Mouse (Mus musculus): Measurements from ENCODE around the gene Rflna. TPM values are rescaled to one million over a fixed set of nuclear protein-coding genes. Genes with fewer than 3 reads are reported as not detected.

Gene Rflna
- total and polyA plus RNA-seq, 2 experiments from 2014 or later: 7.2 to 10.6 TPM

DNA sequence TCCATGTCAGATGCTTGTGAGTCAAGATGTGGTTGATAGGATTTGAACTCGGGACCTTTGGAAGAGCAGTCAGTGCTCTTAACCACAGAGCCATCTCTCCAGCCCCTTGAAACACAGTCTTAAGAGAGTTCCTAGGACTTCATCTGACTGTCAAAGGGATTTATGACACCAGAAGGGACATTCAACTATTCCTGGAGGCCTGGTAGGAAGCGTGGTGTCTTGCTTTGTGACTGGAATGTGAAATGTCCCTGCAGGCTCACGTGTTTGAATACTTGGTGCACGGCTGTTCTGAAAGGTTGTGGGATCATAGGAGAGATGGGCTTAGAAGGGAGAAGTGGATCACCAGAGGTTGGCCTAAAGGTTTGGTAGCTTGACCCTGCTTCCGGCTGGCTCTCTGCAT lies 16.4 kb upstream of the Rflna start:
- Histone ChIP-seq H3K4me1 (ENCODE audit: insufficient read depth, low read length) (no peaks in the 10 kb centered on the region), H3K27me3 (ENCODE audit: insufficient read depth, low read length) (no peaks in the 10 kb centered on the region), H3K4me3 (ENCODE audit: low read depth, low read length) (no peak overlapping the region), H3K36me3 (ENCODE audit: insufficient read depth, low read length) (no peaks in the 10 kb centered on the region), H3K9ac (replicated peaks; ENCODE audit: low read length, poor library complexity, severe bottlenecking) (no peak overlapping the region), H3K9me3 (ENCODE audit: low read length) (no peaks in the 10 kb centered on the region), H3K27ac (ENCODE audit: low read depth, low read length) (no peak overlapping the region), H3K4me2 (ENCODE audit: low read depth, low read length, poor library complexity, severe bottlenecking) (no peak overlapping the region)
- ATAC-seq (ENCODE audit: low FRiP score) (no peak), DNase-seq (ENCODE audit: low spot score) (no peak)
- 90% methylated on average over 5 of the region's 5 CpGs for WGBS
- no peak for TF ChIP-seq CTCF (IDR thresholded peaks at IDR 0.05)

DNA sequence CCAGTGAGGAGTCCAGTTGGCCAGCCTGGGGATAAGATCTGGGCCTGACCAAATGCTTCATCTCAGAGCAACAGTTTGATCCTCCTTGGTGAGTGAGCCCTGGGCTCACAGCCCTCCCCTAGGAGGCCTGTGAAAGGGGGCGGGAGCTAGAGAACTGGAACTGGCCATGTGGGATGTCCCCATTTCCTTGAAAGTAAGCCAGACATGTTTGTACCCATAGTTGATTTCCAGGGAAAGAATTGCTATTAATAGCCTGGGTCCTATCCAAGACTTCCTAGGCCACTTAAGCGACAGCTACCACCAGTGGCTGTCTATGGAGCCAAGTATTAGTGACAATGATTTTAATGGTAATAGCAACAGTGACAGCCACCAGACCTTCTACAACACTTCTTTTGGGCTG lies 13.3 kb upstream of the Rflna start:
- TF ChIP-seq CTCF (IDR thresholded peaks at IDR 0.05): no peak

GRCm38 (mm10) chr5:124992323-124992722 lies 10.7 kb upstream of the Rflna start:
- no peaks in the 10 kb centered on the region for H3K27me3 ChIP-seq (ENCODE audit: insufficient read depth, low read length)
- no peak overlapping the region for H3K4me3 ChIP-seq (ENCODE audit: low read depth, low read length)
- no peaks in the 10 kb centered on the region for H3K9me3 ChIP-seq (ENCODE audit: low read length)
- no peak for TF ChIP-seq CTCF (IDR thresholded peaks at IDR 0.05)
- no peaks in the 10 kb centered on the region for H3K4me1 ChIP-seq (ENCODE audit: insufficient read depth, low read length)
- ATAC-seq (ENCODE audit: low FRiP score): no peak
- WGBS: 91% methylated on average over 8 of the region's 8 CpGs
- DNase-seq (ENCODE audit: low spot score): no peak
- no peak overlapping the region for H3K4me2 ChIP-seq (ENCODE audit: low read depth, low read length, poor library complexity, severe bottlenecking)
- H3K27ac ChIP-seq (ENCODE audit: low read depth, low read length): no peak overlapping the region
- H3K9ac ChIP-seq (replicated peaks; ENCODE audit: low read length, poor library complexity, severe bottlenecking): no peak overlapping the region
- no peaks in the 10 kb centered on the region for H3K36me3 ChIP-seq (ENCODE audit: insufficient read depth, low read length)

More for the DNA sequence above, 13.3 kb upstream of the Rflna start:
- DNase-seq (ENCODE audit: low spot score) (no peak), ATAC-seq (ENCODE audit: low FRiP score) (no peak)
- WGBS: 92% methylated on average over 2 of the region's 2 CpGs
- no peak overlapping the region for H3K9ac ChIP-seq (replicated peaks; ENCODE audit: low read length, poor library complexity, severe bottlenecking)
- H3K4me3 ChIP-seq (ENCODE audit: low read depth, low read length): no peak overlapping the region
- no peaks in the 10 kb centered on the region for H3K9me3 ChIP-seq (ENCODE audit: low read length)
- no peak overlapping the region for H3K27ac ChIP-seq (ENCODE audit: low read depth, low read length)
- H3K36me3 ChIP-seq (ENCODE audit: insufficient read depth, low read length): no peaks in the 10 kb centered on the region
- no peaks in the 10 kb centered on the region for H3K27me3 ChIP-seq (ENCODE audit: insufficient read depth, low read length)
- H3K4me1 ChIP-seq (ENCODE audit: insufficient read depth, low read length): no peaks in the 10 kb centered on the region
- H3K4me2 ChIP-seq (ENCODE audit: low read depth, low read length, poor library complexity, severe bottlenecking): no peak overlapping the region

GRCm38 (mm10) chr5:124992891-124993290 lies 10.1 kb upstream of the Rflna start:
- Histone ChIP-seq H3K9ac (replicated peaks; ENCODE audit: low read length, poor library complexity, severe bottlenecking) (no peak overlapping the region), H3K4me1 (ENCODE audit: insufficient read depth, low read length) (no peaks in the 10 kb centered on the region), H3K36me3 (ENCODE audit: insufficient read depth, low read length) (no peaks in the 10 kb centered on the region), H3K9me3 (ENCODE audit: low read length) (no peaks in the 10 kb centered on the region), H3K4me2 (ENCODE audit: low read depth, low read length, poor library complexity, severe bottlenecking) (no peak overlapping the region), H3K4me3 (ENCODE audit: low read depth, low read length) (no peak overlapping the region), H3K27me3 (ENCODE audit: insufficient read depth, low read length) (no peaks in the 10 kb centered on the region), H3K27ac (ENCODE audit: low read depth, low read length) (no peak overlapping the region)
- no peak for ATAC-seq (ENCODE audit: low FRiP score)
- TF ChIP-seq CTCF (IDR thresholded peaks at IDR 0.05): no peak
- DNase-seq (ENCODE audit: low spot score): no peak
- 78% methylated on average over 11 of the region's 11 CpGs for WGBS

DNA sequence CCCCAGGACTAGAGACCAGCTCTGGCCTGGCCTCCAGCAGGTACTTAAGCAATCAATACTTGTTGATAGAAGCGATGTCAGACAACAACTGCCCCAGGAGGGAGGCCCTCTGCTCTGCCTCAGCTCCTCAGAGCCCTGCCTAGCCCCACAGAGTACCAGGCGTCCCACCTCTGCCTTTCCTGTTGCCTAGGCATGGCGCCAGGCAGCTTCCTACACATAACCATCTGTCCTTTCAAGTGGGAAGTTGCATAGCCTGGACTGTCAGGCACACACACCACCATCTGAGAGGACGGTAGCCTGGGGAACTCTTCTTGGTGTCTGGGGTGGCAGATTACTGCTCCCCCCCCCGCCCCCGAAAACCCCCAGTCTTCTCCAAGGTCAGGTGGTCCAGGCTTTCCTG lies 6.2 kb upstream of the Rflna start:
- WGBS: 70% methylated on average over 6 of the region's 6 CpGs

DNA sequence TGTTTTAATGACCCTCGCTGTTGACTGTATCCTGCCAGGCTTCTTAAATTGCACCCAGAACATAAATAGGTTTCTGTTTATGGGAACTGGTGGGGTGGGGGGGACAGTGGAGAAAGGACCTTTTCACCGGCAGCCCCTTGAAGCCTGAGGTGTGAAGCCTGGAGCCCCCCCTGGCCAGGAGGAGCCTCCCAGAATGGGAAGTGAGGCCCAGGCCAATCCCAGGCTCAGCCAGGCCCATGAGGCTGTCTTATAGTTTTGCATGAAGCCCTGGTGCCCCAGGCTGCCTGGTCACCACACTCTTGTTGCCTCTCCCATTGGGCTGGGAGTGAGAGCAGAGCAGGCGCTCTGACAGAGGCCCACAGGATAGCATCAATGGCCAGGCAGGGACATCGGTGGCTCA lies 5.1 kb upstream of the Rflna start:
- Histone ChIP-seq H3K36me3 (ENCODE audit: insufficient read depth, low read length) (no peaks in the 10 kb centered on the region), H3K9me3 (ENCODE audit: low read length) (no peaks in the 10 kb centered on the region), H3K27ac (ENCODE audit: low read depth, low read length) (no peak overlapping the region), H3K27me3 (ENCODE audit: insufficient read depth, low read length) (no peaks in the 10 kb centered on the region), H3K9ac (replicated peaks; ENCODE audit: low read length, poor library complexity, severe bottlenecking) (no peak overlapping the region), H3K4me3 (ENCODE audit: low read depth, low read length) (no peak overlapping the region), H3K4me1 (ENCODE audit: insufficient read depth, low read length) (no peaks in the 10 kb centered on the region), H3K4me2 (ENCODE audit: low read depth, low read length, poor library complexity, severe bottlenecking) (no peak overlapping the region)
- WGBS: 89% methylated on average over 4 of the region's 4 CpGs
- DNase-seq (ENCODE audit: low spot score) (no peak), ATAC-seq (ENCODE audit: low FRiP score) (no peak)
- no peak for TF ChIP-seq CTCF (IDR thresholded peaks at IDR 0.05)

More for the DNA sequence above, 6.2 kb upstream of the Rflna start:
- Histone ChIP-seq H3K9ac (replicated peaks; ENCODE audit: low read length, poor library complexity, severe bottlenecking) (no peak overlapping the region), H3K27ac (ENCODE audit: low read depth, low read length) (no peak overlapping the region), H3K4me3 (ENCODE audit: low read depth, low read length) (no peak overlapping the region), H3K36me3 (ENCODE audit: insufficient read depth, low read length) (no peaks in the 10 kb centered on the region), H3K9me3 (ENCODE audit: low read length) (no peaks in the 10 kb centered on the region), H3K4me1 (ENCODE audit: insufficient read depth, low read length) (no peaks in the 10 kb centered on the region), H3K4me2 (ENCODE audit: low read depth, low read length, poor library complexity, severe bottlenecking) (no peak overlapping the region), H3K27me3 (ENCODE audit: insufficient read depth, low read length) (no peaks in the 10 kb centered on the region)
- no peak for ATAC-seq (ENCODE audit: low FRiP score)
- DNase-seq (ENCODE audit: low spot score): no peak
- no peak for TF ChIP-seq CTCF (IDR thresholded peaks at IDR 0.05)

All from midbrain, postnatal 0 days (tissue).